Mouse (Mus musculus) cerebellum, postnatal 14 days (tissue): ENCODE measurements at regions not wholly inside any gene's neighbourhood (a gene's known extent, or its start where the extent isn't known, plus 50 kb on each side); places are given as distances from the start of the nearest gene placed in this dataset.
"Not testable (repeated sequence)": the region's sequence is repeated elsewhere in the genome, so short reads cannot be mapped to it uniquely, and the experiment has no call there.

Experiments used
- DNase-seq, 2 experiments: peaks; one replicate each; pipeline ENCODE4 v3.0.0; 2021; ENCODE audit warnings: mixed read lengths in 2 of 2

DNA sequence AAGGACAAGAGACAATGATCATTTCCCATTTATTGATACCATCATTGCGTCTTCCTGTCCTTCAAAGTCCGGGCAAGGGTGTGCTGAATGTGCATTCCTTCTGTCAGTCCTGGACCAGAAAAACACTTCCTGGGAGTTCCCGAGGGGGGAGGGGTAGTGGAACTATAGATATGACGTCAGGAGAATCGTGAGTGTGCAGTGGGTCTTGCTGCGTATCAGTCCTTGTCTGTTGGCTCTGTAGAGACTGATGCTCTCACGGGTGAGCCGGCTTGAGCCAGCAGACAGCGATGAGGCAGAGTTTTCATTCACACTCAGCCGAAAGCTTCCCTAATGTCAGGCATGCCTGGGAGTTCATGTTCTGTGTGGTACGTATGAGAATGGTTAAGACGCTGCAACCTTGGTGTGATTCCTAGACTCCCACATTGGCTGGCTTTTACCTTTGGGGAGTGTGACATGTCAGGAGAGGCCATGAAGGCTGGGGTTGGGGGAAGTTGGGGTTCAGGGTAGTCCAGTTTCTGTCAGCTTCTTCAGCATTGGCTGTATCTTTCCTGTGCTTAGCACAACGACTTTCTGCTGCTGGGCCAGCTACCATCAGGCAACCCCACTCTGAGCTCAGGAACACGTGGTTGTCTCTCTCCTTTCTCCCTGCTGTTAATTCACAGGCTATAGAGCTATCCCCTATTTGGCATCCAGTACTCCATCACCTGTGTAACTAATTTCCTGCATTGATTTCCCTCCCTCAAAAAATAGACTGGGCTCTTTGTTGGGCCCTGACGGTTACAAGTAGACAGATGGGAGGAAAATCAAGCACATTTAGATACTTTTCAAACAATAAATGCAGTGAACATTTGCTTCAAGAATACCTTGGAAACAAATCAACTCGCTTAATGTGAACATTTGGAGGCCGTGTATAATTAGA is 203.2 kb upstream of the Daam1 start:
- DNase-seq = no peak

GRCm38 (mm10) chr12:71628340-71628738 is 202.5 kb upstream of the Daam1 start:
- DNase-seq = no peak

GRCm38 (mm10) chr12:71628796-71629195 is 202.1 kb upstream of the Daam1 start:
- DNase-seq = no peak

DNA sequence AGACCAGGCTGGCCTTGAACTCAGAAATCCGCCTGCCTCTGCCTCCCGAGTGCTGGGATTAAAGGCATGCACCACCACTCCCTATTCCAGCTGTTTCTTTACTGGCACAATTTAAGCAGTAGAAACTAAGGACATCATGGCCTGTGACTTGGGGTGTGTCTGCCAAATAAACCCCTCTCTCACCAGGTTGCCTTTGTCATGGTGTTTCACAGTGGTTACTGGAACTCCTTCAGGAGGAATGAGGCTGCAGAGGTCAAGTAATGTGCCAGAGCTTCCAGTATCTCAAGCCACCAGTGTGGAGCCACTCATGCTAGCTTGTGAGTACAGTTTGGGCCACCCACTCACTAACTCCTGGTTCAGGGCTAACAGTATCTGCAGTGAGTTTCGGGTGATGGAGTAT is 200.5 kb upstream of the Daam1 start:
- no peak for DNase-seq

GRCm38 (mm10) chr12:71636300-71636699 is 194.6 kb upstream of the Daam1 start:
- no peak for DNase-seq

DNA sequence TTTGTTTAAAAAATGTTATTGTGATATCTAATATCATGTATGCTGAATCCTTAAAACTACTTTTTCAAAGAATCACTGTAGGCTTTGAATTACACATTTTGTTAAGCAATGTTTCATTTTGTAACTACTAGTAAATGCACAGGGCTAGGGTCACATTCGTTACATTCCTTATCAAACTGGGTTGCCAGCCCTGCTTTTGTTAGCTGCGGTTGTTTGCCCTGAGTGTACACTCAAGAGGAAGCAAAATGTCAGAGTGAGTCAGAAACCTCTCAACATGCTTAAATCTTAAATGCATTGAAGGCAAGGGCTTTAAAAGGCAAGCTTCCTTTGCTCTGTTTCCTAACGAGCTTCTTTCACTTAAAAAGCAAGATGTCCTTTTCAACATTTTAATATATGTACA is 193.6 kb upstream of the Daam1 start:
- DNase-seq = no peak

DNA sequence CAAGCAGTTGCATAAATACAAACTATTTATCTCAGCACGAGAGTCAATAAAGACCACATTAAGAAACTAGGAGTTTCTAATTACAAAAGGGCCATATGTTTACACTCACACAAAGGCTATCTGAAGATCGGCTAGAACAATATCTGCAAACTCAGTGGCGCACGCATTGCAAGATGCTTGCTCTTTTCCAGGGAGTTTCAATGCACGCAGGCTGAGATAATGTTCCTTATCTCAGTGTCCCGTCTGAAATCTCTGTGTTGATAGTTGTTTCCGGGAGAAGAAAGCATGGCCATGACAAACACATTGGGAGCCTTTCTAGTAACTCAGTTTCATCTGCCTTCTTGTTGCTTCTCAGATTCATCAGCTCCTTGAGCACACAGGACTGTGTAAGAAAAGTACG is 192.6 kb upstream of the Daam1 start:
- DNase-seq = no peak

- no peak for DNase-seq
Observed at GRCm38 (mm10) chr12:71640058-71640501, 190.8 kb upstream of the Daam1 start.

DNA sequence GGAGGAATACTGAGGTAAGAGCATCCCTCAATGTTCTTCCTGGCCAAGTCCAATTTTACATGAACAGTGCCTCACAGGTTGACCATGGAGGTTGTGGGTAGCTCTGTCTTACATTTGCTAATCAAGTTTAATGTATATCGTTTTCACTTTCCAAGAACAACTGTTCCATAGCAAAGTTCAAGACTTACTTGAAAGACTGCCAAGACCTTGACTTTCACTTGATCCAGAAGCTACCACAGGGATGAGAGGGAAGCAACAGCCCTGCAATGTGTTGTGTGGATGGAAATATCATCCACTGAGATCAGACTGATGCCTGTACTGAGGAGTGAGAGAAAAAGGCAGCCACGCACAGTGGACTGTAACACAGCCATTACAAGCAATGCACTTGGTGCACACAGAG is 189.4 kb upstream of the Daam1 start:
- DNase-seq = no peak

GRCm38 (mm10) chr12:71642797-71643337 is 188.0 kb upstream of the Daam1 start:
- no peak for DNase-seq

GRCm38 (mm10) chr12:71651251-71651650 is 179.6 kb upstream of the Daam1 start:
- peak; percentile 41 to 48 for DNase-seq

GRCm38 (mm10) chr12:71693346-71694038 is 137.4 kb upstream of the Daam1 start:
- DNase-seq = no peak

DNA sequence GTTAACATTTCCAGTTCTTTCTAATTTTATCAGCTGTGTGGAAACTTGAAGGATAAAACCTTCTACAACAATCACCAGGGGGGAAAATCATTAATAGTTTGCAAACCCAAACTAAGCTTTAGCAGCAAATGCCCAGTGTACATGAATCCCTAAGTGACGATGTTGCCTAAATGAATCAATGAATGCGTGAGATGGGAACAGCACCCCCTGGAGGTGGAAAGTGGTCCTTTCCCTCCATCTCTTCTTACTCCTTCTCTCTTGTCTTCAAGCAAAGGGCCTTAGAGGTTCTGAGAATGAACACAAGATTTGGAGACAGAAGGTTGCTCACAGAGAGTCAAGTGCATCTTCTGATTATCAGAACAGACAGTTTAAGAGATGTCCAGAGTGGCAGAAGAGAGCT is 129.1 kb upstream of the Daam1 start:
- DNase-seq = peak; percentile 65 to 74

- no peak for DNase-seq
Observed at GRCm38 (mm10) chr12:71702181-71702580, 128.7 kb upstream of the Daam1 start.

DNA sequence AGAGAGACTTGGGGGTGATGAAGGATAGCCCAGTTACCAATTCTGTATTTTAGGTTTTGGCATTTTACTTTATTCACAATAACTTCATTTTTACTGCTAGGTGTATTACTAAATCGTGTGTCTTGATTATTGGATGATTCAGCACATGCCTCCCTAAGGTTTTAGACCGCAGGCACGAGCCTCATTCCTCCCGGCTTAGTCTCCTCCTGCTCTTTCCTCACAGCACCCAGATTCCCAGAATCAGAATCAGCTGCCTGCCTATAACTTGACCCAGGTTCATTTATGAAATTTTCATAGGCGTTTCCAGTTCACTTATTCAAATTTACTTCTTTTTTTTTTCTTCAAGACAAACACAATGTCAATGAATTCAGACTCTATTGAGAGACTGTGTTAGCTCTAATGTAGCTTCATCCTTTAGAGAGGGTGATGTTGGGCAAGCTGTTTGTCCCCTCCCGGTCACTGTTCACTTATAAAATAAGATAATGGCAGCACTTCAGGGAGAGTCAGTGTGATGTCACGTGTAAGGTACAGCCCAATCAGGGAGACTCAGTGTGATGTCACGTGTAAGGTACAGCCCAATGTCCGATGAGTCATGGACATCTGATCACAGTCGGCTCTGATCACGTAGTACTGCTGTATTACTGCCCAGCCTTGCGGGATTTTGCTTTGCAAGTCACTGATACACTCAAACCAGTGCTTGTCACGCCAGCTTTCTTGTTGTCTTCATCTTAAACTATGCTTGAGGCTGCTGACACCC is 127.6 kb upstream of the Daam1 start:
- no peak for DNase-seq

- DNase-seq = no peak
Observed at GRCm38 (mm10) chr12:71704431-71704830, 126.4 kb upstream of the Daam1 start.

DNA sequence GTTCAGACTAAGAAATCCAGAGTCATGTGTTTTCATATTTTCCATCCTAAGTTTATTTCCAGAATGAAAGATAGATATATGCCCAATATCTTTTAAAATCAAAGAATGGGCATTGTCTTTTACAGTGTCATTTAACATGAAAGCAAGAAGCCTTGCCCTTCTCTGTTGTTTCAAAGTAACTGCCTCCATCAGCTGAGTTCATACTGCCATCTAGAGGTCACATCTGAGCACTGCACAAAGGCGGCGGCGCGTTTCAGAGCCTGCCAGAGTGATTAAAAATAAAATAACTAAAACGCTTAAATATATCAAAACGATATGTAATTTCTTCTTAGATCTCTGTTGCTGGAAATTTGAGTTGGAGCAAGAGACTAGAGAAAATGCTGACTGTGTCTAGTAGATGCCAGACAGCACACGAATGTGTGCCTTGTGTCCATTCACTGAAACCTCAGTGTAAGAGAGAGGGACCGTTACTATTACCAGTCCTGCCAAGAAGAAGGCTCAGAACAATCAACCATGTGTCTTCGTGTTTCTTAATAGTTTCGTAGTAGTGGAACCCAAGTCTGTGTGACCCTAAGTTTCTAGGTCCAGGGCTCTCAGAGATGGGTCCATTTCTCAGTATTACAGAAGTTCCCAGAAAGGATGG is 123.0 kb upstream of the Daam1 start:
- DNase-seq = peak; percentile 81 to 88

- no peak for DNase-seq
Observed at GRCm38 (mm10) chr12:71714606-71715005, 116.3 kb upstream of the Daam1 start.

DNA sequence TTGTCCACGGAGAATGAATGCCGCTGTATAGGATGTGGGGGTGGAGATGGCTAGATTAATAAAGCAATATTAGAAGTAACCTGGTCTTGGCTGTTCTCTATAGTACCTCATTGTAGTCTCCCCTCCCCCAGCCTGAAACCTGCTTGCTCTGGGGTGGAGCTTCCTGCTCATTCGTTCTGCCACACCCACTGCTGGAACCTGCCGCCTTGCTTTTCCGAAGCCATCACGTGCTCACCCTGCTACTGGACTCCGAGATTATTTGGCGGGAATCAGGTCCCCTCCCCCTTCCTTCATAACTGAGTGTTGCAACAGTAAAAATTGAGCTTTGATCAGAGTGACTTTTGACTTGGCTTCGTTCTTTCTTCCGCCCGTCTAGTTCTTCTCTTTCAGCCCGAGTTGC is 112.5 kb upstream of the Daam1 start:
- DNase-seq = not testable (repeated sequence)

DNA sequence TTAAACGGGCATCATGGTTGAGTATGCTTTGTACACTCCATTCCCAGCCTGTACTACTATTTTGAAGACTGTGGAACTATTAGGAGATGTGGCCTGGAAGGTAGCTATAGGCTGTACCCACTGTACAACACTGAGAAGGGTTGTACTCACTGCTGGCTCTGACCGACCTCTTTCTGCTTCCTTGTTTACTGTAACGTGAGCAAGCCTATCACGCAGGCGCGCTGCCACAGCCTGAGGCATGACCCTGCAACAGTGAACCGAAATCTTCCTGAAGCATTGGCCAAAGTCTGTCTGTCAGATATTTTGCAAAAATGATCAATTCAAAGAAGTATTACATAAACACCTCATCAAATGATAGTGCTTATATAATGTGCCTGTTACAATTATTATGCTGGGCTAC is 112.0 kb upstream of the Daam1 start:
- DNase-seq = no peak

DNA sequence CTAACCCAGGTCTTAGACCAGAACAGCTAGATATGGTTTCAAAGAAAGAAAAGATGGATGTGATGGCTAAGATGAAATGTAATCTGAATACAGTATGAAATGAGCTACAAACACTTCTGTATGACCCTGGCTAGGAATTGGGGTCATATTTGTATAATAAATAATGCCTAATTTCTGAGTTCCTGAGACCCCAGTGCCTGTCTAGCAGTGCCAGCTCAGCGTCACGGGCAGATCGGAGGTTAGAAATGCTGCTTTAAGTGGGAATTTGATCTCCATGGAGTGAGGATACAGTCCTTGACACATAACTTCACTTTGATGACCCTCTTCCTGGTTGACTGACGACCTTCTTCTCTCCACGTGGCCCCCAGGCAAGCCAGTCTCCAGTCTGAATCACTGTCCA is 105.7 kb upstream of the Daam1 start:
- no peak for DNase-seq

DNA sequence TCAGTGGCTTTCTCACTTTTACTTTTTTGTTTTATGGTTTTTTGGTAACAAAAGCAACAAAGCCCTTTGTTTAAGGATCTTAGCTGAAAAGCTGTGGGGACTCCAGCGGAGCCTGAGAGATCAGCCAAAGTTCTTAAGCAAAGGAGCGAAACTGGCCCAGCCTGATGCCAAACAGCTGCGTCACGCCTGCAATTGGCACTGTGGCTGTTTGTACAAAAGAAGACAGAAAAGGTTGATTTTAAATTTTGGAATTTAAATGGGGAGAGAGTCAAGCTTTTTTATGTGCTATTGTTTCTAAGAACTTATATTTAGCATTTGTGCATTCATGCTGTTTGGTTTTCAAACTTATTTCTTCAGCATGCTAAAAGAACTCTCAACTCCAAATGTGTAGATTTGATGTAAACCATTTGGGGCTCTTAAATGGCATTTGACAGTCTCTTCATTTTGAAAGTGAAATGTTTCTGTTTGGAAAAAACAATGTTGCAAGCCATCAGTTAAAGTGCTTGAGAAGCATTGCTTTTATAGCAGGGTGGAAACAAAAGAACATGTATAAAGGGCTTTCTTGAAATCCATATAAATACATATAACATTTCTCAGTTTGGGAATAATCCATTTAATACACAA is 105.1 kb upstream of the Daam1 start:
- DNase-seq = no peak
